1 mouse cellular context compared by ENCODE assay signal in the genomic region with DNA sequence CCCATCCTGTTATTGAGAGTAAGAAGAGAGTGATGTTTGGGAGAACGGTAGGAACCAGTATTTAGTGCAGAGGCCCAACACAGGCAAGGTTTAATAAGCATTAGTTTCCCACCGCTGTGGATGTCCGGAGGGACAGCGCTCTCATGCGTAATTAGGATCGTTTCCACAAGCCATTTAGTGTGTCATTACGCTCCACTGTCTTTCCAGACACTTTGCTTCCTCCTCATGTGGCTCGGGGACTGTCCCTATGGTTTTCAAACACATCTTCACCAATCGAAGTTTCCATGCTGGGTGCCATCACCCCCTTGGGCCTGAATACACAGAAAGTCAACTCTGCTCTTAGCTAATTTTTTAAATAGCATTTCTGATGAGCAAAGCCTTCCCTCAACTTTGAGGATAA.
TF ChIP-seq lines count a peak whose summit lies in the region.

No protein-coding gene starts in this region.

TF ChIP-seq in CH12.LX, 34 proteins besides CTCF, POLR2A, EP300 and RAD21 (continued from another document):
- TF ChIP-seq POLR2AphosphoS2 (IDR thresholded peaks at IDR 0.05; ENCODE audit: low read depth, low read length) (no peak), ZNF384 (IDR thresholded peaks at IDR 0.05; ENCODE audit: low read depth, low read length) (no peak), MXI1 (IDR thresholded peaks at IDR 0.05; ENCODE audit: low read depth, low read length) (peak; percentile 62; the same call in 1 of the 2 replicates), GABPA (IDR thresholded peaks at IDR 0.05; ENCODE audit: insufficient replicate concordance, low read depth, low read length) (no peak), MEF2A (IDR thresholded peaks at IDR 0.05; ENCODE audit: borderline replicate concordance, low read depth, low read length) (peak; percentile 70), USF2 (conservative IDR thresholded peaks at IDR 0.05; ENCODE audit: low read depth, low read length) (no peak), CHD2 (IDR thresholded peaks at IDR 0.05; ENCODE audit: low read length) (peak; percentile 47; the same call in 1 of the 2 replicates), TBP (conservative IDR thresholded peaks at IDR 0.05; ENCODE audit: low read depth, low read length) (no peak), NRF1 (IDR thresholded peaks at IDR 0.05; ENCODE audit: low read depth, low read length) (no peak), UBTF (IDR thresholded peaks at IDR 0.05; ENCODE audit: low read depth, low read length) (0 out of 2 replicates have a peak, but pooled peaks have one; percentile 35), PAX5 (IDR thresholded peaks at IDR 0.05; ENCODE audit: low read length) (no peak), IRF4 (IDR thresholded peaks at IDR 0.05; ENCODE audit: low read depth, low read length) (peak; percentile 76), ZKSCAN1 (IDR thresholded peaks at IDR 0.05; ENCODE audit: borderline replicate concordance, low read depth, low read length) (no peak), SMC3 (IDR thresholded peaks at IDR 0.05; ENCODE audit: low read depth, low read length) (no peak), JUN (IDR thresholded peaks at IDR 0.05; ENCODE audit: insufficient read depth, low read depth, low read length) (no peak), KAT2A (IDR thresholded peaks at IDR 0.05; ENCODE audit: insufficient replicate concordance, low read length) (no peak), ELF1 (IDR thresholded peaks at IDR 0.05; ENCODE audit: low read depth, low read length) (no peak), E2F4 (IDR thresholded peaks at IDR 0.05; ENCODE audit: insufficient replicate concordance, low read depth, low read length) (no peak), ZMIZ1 (IDR thresholded peaks at IDR 0.05; ENCODE audit: low read depth, low read length) (no peak), TCF12 (IDR thresholded peaks at IDR 0.05; ENCODE audit: low read depth, low read length) (peak; percentile 65; the same call in 1 of the 2 replicates), ZC3H11A (IDR thresholded peaks at IDR 0.05; ENCODE audit: low read depth, low read length) (no peak), NELFE (IDR thresholded peaks at IDR 0.05; ENCODE audit: low read depth, low read length) (no peak), MAZ (IDR thresholded peaks at IDR 0.05; ENCODE audit: low read depth, low read length) (0 out of 2 replicates have a peak, but pooled peaks have one; percentile 27), MYC (IDR thresholded peaks at IDR 0.05; ENCODE audit: low read depth, low read length) (peak; percentile 41; the same call in 1 of the 2 replicates), BHLHE40 (IDR thresholded peaks at IDR 0.05; ENCODE audit: low read depth, low read length) (peak; percentile 82), MAX (IDR thresholded peaks at IDR 0.05; ENCODE audit: low read length) (peak; percentile 72), CHD1 (IDR thresholded peaks at IDR 0.05; ENCODE audit: low read depth, low read length) (no peak), RCOR1 (conservative IDR thresholded peaks at IDR 0.05; ENCODE audit: low read depth, low read length) (no peak), SIN3A (IDR thresholded peaks at IDR 0.05; ENCODE audit: low read length) (peak; percentile 74; the same call in 1 of the 2 replicates), ETS1 (conservative IDR thresholded peaks at IDR 0.05; ENCODE audit: low read depth, low read length) (peak; percentile 80)
TF ChIP-seq in CH12.LX: peak in this region for 14.
